Mouse (Mus musculus): ENCODE measurements around the gene Prss2. TPM values are rescaled to one million over a fixed set of nuclear protein-coding genes. Genes with fewer than 3 reads are reported as not detected.

Gene Prss2
- polyA plus RNA-seq, 1 experiment from 2014 or later, result 0.30 TPM

DNA sequence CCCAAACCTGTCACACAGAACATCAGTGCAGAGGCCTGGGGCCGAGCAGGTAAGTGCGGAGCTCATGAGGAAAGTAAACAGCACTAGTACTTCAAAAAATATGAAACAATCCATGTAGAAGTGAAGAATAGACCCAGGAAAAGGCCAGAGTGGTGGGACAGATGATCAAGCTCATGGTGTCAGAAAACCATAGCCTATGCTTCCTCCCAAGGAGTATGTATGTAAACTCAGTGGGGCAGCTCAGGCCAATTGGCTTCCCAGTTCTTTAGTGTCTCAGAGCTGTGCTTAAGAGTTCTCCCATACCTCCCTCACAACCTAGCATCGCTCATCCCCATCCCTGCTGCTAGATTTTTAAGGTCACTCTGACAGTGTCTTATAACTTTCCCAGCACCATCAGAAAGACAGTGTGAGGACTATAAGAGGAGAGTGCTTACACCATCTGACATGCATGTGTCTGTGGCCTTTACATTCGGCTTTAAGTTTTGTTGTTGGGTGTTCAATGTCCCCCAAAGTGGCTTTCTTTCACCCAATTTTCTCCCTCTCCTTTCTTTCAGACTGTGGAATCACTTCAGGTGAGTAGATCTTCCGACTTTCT, 25.6 kb downstream of the Prss2 start:
- Histone ChIP-seq H3K9ac (ENCODE audit: low read length) (no peak overlapping the region), H3K4me2 (ENCODE audit: low read depth, low read length) (no peak overlapping the region), H3K4me1 (ENCODE audit: control insufficient read depth, insufficient read depth, low read length) (no peaks in the 10 kb centered on the region), H3K9me3 (replicated peaks; ENCODE audit: control insufficient read depth, low read length) (no peaks in the 10 kb centered on the region), H3K27me3 (ENCODE audit: control insufficient read depth, insufficient read depth, low read length) (no peaks in the 10 kb centered on the region), H3K4me3 (ENCODE audit: low read length) (no peak overlapping the region), H3K27ac (ENCODE audit: low read length) (no peak overlapping the region), H3K36me3 (ENCODE audit: control insufficient read depth, insufficient read depth) (no peaks in the 10 kb centered on the region)
- no peak for ATAC-seq (replicated peaks; ENCODE audit: extremely low read depth, insufficient read depth, low FRiP score)
- WGBS, result 81% methylated on average over 5 of the region's 5 CpGs

DNA sequence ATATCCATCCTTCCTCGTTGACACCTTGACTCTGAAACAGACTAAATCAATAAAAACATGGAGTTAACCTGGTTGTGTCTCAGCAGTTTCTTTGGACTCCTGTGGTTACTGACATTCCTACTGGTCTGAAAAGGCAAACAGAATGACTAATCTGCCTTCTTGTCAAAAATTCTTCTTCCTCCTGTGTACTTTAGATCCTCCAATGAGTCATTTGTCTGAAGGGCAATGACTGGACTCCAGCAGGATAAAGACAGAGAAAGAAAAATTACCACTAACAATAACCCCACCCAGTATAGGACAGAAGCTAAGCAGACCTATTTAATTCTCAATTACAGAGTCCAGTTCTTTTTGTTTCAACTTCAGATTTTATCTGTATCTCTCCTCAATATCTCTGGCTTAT, 26.7 kb downstream of the Prss2 start:
- H3K4me2 ChIP-seq (ENCODE audit: low read depth, low read length), result no peak overlapping the region
- no peak for ATAC-seq (replicated peaks; ENCODE audit: extremely low read depth, insufficient read depth, low FRiP score)
- no peak overlapping the region; the same call in 1 of the 2 replicates for H3K27ac ChIP-seq (ENCODE audit: low read length)
- WGBS, result 38% methylated on average over 1 of the region's 1 CpGs
- H3K4me1 ChIP-seq (ENCODE audit: control insufficient read depth, insufficient read depth, low read length), result no peaks in the 10 kb centered on the region
- H3K4me3 ChIP-seq (ENCODE audit: low read length), result no peak overlapping the region
- no peaks in the 10 kb centered on the region for H3K9me3 ChIP-seq (replicated peaks; ENCODE audit: control insufficient read depth, low read length)
- no peaks in the 10 kb centered on the region for H3K36me3 ChIP-seq (ENCODE audit: control insufficient read depth, insufficient read depth)
- H3K27me3 ChIP-seq (ENCODE audit: control insufficient read depth, insufficient read depth, low read length), result no peaks in the 10 kb centered on the region
- H3K9ac ChIP-seq (ENCODE audit: low read length), result no peak overlapping the region

DNA sequence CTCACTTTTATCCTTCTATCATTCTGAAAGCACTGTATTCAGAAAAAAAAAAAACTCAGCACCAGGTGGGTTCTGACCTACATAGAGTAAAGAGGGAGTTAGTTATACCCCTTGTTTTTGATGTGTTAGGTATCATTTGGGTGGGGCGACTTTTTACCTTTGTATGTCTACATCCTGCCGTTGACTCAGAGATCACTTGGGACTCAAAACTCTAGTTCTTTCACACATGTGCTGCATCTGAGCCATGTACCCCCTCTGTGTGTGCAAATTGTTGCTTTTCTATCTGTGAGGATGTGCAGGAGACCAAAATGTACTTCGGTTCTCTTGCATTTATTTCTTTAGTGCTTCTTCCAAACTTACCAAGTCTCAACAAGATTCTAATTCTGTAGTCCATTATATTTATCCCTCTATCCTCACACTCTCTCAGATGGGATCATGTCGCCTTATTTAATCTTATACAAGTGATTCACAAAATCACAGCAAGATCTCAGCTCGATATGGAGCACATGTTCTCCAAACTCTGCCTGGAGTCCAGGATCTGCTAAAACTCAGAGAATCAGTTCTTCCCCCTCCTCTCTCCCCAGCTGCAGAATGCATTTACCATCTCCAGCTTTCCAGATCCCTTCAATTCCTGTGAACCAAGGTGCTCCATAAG, 31.9 kb downstream of the Prss2 start:
- Histone ChIP-seq H3K9ac (ENCODE audit: low read length) (no peak overlapping the region), H3K36me3 (ENCODE audit: control insufficient read depth, insufficient read depth) (no peaks in the 10 kb centered on the region), H3K27me3 (ENCODE audit: control insufficient read depth, insufficient read depth, low read length) (no peaks in the 10 kb centered on the region), H3K4me3 (ENCODE audit: low read length) (no peak overlapping the region), H3K9me3 (replicated peaks; ENCODE audit: control insufficient read depth, low read length) (no peaks in the 10 kb centered on the region), H3K27ac (ENCODE audit: low read length) (peak overlapping the region; percentile 25; the same call in 1 of the 2 replicates), H3K4me2 (ENCODE audit: low read depth, low read length) (no peak overlapping the region), H3K4me1 (ENCODE audit: control insufficient read depth, insufficient read depth, low read length) (no peaks in the 10 kb centered on the region)
- WGBS, result 64% methylated on average over 5 of the region's 5 CpGs
- no peak; the same call in 1 of the 2 replicates for ATAC-seq (replicated peaks; ENCODE audit: extremely low read depth, insufficient read depth, low FRiP score)

DNA sequence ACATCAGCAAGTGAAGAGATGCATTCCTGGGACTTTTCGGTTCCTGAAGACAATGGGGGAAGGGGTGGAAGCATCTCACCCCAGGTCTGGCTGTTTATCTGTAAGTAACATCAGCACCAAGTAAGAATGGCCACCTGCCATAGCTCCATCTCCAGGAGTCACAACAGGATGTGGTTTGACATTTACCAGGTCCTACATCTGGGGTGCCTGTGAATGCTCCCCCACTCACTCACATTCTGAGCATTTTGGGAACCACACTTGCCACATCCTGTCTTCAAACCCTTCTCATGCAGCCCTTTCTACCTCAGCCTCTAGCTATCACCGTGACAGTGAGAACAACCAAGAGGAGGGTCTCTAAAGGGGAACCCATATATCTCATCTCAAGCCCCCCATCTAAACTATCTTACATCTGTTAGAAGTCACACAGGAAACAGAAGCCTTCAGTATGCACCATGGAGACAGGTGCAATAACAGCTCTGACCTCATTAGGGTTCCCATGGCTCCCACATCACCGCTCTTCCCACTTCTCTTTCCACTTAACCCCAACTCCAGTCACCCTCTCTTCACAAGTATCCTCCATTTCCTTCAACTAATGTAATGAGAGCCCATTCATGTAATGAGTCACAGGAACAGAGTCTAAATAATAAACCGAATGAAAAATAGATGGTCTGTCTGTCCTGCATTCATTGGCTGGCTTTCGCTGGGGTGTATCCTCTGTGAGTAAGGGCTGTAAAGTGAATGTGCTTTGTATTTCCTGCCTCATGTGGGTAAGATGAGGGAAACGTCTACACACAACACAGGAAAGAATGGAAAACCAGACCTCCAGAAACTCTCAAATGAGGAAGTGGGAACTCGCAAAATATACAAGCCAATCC, 32.9 kb downstream of the Prss2 start:
- WGBS, result 64% methylated on average over 7 of the region's 7 CpGs
- peak; percentile 77 for ATAC-seq (replicated peaks; ENCODE audit: extremely low read depth, insufficient read depth, low FRiP score)
- Histone ChIP-seq H3K9me3 (replicated peaks; ENCODE audit: control insufficient read depth, low read length) (no peaks in the 10 kb centered on the region), H3K4me3 (ENCODE audit: low read length) (no peak overlapping the region), H3K36me3 (ENCODE audit: control insufficient read depth, insufficient read depth) (no peaks in the 10 kb centered on the region), H3K4me1 (ENCODE audit: control insufficient read depth, insufficient read depth, low read length) (no peaks in the 10 kb centered on the region), H3K27ac (ENCODE audit: low read length) (peak overlapping the region; percentile 43), H3K9ac (ENCODE audit: low read length) (no peak overlapping the region), H3K4me2 (ENCODE audit: low read depth, low read length) (no peak overlapping the region), H3K27me3 (ENCODE audit: control insufficient read depth, insufficient read depth, low read length) (no peaks in the 10 kb centered on the region)

DNA sequence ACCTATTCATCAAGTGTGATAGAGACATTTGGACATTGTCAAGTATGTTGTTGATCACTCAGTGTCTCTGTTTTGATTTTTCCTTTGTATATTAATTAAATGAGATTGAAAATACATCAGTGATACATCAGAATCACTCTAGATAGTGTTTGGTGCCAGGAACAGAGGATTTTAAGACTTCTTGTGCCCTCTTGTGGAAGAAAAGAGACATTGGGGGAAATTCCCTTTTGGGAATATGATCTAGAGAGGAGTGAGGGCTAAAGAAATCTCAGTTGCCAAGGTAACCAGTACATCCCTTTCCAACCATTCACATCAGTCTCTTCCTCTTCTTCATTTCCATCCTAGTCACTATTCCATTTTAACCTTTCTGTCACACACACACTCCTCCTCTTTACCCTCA, 34.8 kb downstream of the Prss2 start:
- H3K9me3 ChIP-seq (replicated peaks; ENCODE audit: control insufficient read depth, low read length), result no peaks in the 10 kb centered on the region
- H3K27ac ChIP-seq (ENCODE audit: low read length), result no peak overlapping the region

DNA sequence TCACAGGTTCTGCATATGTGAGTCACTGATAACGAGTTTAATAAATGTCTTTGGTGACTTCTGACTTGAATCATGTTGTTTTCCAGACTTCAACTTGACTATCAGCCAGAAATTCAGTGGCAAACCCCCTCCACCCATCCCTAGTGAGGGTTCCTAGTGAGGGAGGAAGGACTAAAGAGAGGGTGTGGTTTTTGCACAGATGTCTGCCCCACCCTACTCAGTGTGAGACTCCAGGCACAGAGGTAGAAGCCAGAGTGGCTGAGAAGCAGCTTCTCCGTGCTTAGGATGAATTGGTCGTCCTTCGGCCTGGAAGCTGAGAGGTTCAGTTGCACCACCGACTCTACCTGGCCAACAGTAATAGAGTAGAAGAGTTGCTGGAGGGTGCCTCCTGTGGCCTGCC, 35.9 kb downstream of the Prss2 start:
- ATAC-seq (replicated peaks; ENCODE audit: extremely low read depth, insufficient read depth, low FRiP score), result no peak

More for the DNA sequence above, 34.8 kb downstream of the Prss2 start:
- Histone ChIP-seq H3K9ac (ENCODE audit: low read length) (no peak overlapping the region), H3K27me3 (ENCODE audit: control insufficient read depth, insufficient read depth, low read length) (no peaks in the 10 kb centered on the region), H3K4me1 (ENCODE audit: control insufficient read depth, insufficient read depth, low read length) (no peaks in the 10 kb centered on the region), H3K36me3 (ENCODE audit: control insufficient read depth, insufficient read depth) (no peaks in the 10 kb centered on the region), H3K4me2 (ENCODE audit: low read depth, low read length) (no peak overlapping the region), H3K4me3 (ENCODE audit: low read length) (no peak overlapping the region)
- ATAC-seq (replicated peaks; ENCODE audit: extremely low read depth, insufficient read depth, low FRiP score), result no peak

DNA sequence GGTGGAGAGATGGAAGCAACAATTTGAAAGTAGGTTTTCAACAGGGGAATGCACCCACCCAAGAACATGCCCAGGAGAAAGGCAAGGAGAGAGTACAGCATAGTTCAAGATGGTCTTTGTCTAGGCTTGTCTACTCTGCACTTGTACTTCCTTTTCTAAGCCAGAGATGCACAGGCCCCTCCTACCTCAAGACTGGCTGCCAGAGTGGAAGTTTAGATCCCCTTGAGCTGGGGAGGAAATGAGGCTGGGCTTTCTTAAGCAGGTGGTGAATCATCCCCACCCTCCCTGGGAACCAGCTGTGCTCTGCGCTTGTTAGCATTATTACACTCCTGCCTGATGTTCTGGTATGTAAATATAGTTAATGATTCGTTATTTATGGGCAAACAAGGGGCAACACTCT, 36.7 kb downstream of the Prss2 start:
- Histone ChIP-seq H3K27me3 (ENCODE audit: control insufficient read depth, insufficient read depth, low read length) (no peaks in the 10 kb centered on the region), H3K27ac (ENCODE audit: low read length) (peak overlapping the region; percentile 51; the same call in 1 of the 2 replicates), H3K4me3 (ENCODE audit: low read length) (no peak overlapping the region), H3K4me1 (ENCODE audit: control insufficient read depth, insufficient read depth, low read length) (no peaks in the 10 kb centered on the region), H3K9ac (ENCODE audit: low read length) (no peak overlapping the region), H3K36me3 (ENCODE audit: control insufficient read depth, insufficient read depth) (no peaks in the 10 kb centered on the region), H3K9me3 (replicated peaks; ENCODE audit: control insufficient read depth, low read length) (no peaks in the 10 kb centered on the region), H3K4me2 (ENCODE audit: low read depth, low read length) (no peak overlapping the region)
- peak; percentile 34 for ATAC-seq (replicated peaks; ENCODE audit: extremely low read depth, insufficient read depth, low FRiP score)
- WGBS, result 46% methylated on average over 2 of the region's 2 CpGs

More for the DNA sequence above, 35.9 kb downstream of the Prss2 start:
- H3K9me3 ChIP-seq (replicated peaks; ENCODE audit: control insufficient read depth, low read length), result no peaks in the 10 kb centered on the region
- no peak overlapping the region for H3K4me3 ChIP-seq (ENCODE audit: low read length)
- no peaks in the 10 kb centered on the region for H3K36me3 ChIP-seq (ENCODE audit: control insufficient read depth, insufficient read depth)
- no peak overlapping the region for H3K27ac ChIP-seq (ENCODE audit: low read length)
- no peaks in the 10 kb centered on the region for H3K27me3 ChIP-seq (ENCODE audit: control insufficient read depth, insufficient read depth, low read length)
- no peak overlapping the region for H3K4me2 ChIP-seq (ENCODE audit: low read depth, low read length)
- no peak overlapping the region for H3K9ac ChIP-seq (ENCODE audit: low read length)
- H3K4me1 ChIP-seq (ENCODE audit: control insufficient read depth, insufficient read depth, low read length), result no peaks in the 10 kb centered on the region
- 71% methylated on average over 5 of the region's 5 CpGs for WGBS

DNA sequence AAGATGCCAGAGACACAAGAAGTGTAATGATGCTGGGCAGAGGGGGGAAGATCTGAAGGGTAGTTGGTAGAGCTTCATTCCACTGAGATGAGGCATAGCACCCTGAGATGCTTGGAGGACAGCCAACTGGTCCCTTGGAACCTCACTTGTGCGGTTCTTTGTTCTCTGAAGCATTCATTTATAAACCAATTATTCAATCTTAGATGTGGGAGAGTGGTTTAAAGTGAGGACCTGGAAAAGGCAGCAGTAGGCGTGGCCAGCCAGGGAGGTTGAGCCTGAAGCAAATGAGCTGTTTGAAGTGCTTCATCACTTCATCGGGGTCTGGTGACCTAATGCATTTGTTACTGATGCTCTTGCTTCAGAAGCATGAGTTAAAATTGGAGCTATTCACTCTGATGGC, 37.7 kb downstream of the Prss2 start:
- ATAC-seq (replicated peaks; ENCODE audit: extremely low read depth, insufficient read depth, low FRiP score), result no peak
- no peaks in the 10 kb centered on the region for H3K4me1 ChIP-seq (ENCODE audit: control insufficient read depth, insufficient read depth, low read length)
- H3K36me3 ChIP-seq (ENCODE audit: control insufficient read depth, insufficient read depth), result no peaks in the 10 kb centered on the region
- H3K9ac ChIP-seq (ENCODE audit: low read length), result no peak overlapping the region
- H3K27ac ChIP-seq (ENCODE audit: low read length), result no peak overlapping the region
- H3K4me3 ChIP-seq (ENCODE audit: low read length), result no peak overlapping the region
- WGBS, result 47% methylated on average over 3 of the region's 3 CpGs
- H3K4me2 ChIP-seq (ENCODE audit: low read depth, low read length), result no peak overlapping the region
- no peaks in the 10 kb centered on the region for H3K27me3 ChIP-seq (ENCODE audit: control insufficient read depth, insufficient read depth, low read length)
- H3K9me3 ChIP-seq (replicated peaks; ENCODE audit: control insufficient read depth, low read length), result no peaks in the 10 kb centered on the region

DNA sequence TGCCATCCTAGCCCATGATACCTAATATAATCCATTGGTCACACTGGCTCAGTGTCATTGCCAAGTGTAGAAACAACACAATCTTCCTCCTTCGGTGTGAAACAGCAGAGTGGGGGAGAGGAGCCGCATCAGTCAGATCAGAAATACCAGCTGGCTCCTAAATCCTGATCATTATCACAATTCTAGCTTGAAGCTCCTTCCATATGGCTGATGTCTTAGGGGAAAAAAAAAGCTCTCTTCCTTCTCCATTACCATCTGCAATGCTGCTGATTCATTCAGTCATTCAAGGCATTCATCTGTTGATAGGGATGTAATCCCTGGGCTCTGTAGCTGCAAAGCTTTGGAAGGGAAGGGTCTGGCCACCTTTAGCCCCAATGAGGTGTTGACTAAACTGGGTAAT, 38.7 kb downstream of the Prss2 start:
- no peak overlapping the region for H3K9ac ChIP-seq (ENCODE audit: low read length)
- H3K9me3 ChIP-seq (replicated peaks; ENCODE audit: control insufficient read depth, low read length), result no peaks in the 10 kb centered on the region
- no peak overlapping the region for H3K27ac ChIP-seq (ENCODE audit: low read length)
- no peak overlapping the region for H3K4me3 ChIP-seq (ENCODE audit: low read length)
- WGBS, result 84% methylated on average over 2 of the region's 2 CpGs
- no peaks in the 10 kb centered on the region for H3K4me1 ChIP-seq (ENCODE audit: control insufficient read depth, insufficient read depth, low read length)
- no peak overlapping the region for H3K4me2 ChIP-seq (ENCODE audit: low read depth, low read length)
- no peaks in the 10 kb centered on the region for H3K27me3 ChIP-seq (ENCODE audit: control insufficient read depth, insufficient read depth, low read length)
- no peaks in the 10 kb centered on the region for H3K36me3 ChIP-seq (ENCODE audit: control insufficient read depth, insufficient read depth)
- no peak for ATAC-seq (replicated peaks; ENCODE audit: extremely low read depth, insufficient read depth, low FRiP score)

Measured in heart, embryonic 16.5 days (tissue).